ENCODE assay signal across 33 mouse cellular contexts in genomic region chr6:135299024-135299550, GRCm38 (mm10). TPM values are rescaled to one million over a fixed set of nuclear protein-coding genes. Genes with fewer than 3 reads are reported as not detected.
DNase-seq lines count a peak whose midpoint lies in the region; ATAC-seq and TF ChIP-seq lines count a peak whose summit lies in the region.
"Had no signal": no experiment of that assay in that cellular context is flagged by ENCODE, and none has a peak within 500 bp of the region (broad histone marks: within the 10 kb centered on the region; RNA-seq: fewer than 3 reads in every experiment).

No protein-coding gene starts in this region.

- H3K27me3 ChIP-seq in heart, postnatal 0 days (ENCODE audit: control insufficient read depth, insufficient read depth, low read length) = no peaks in the 10 kb centered on the region
- H3K27me3 ChIP-seq: embryonic facial prominence, embryonic 13.5 days; forebrain, embryonic 12.5 days; forebrain, embryonic 15.5 days; Patski had no signal

- no peak for DNase-seq in heart, postnatal 0 days (ENCODE audit: low spot score)
- no peak for DNase-seq in heart, postnatal 36 days
- DNase-seq in lung, postnatal 10 days = peak; percentile 27
- no peak for DNase-seq in lung, adult 18-20 months
- peak; percentile 66 for DNase-seq in 3T3-L1 (ENCODE audit: low read depth, low spot score)
- DNase-seq in NIH3T3 (ENCODE audit: low read depth) = peak; percentile 34
- no peak for DNase-seq in adrenal gland, adult (ENCODE audit: inconsistent age in 2 of 2, low spot score in 1 of 2)
- DNase-seq: adrenal gland, adult 2 months; adrenal gland, postnatal 14 days; B cell, adult 2 months; cerebellum, adult 11 months; cerebellum, adult 8-10 months; cerebellum, postnatal 10 days; cerebellum, postnatal 36 days; embryo, embryonic 11 days; gastrocnemius, postnatal 25 days; heart, adult 18-20 months; heart, postnatal 4 days had no signal

- no peak overlapping the region for H3K4me3 ChIP-seq in heart, postnatal 0 days (ENCODE audit: low read depth, low read length)
- H3K4me3 ChIP-seq: embryonic facial prominence, embryonic 10.5 days; embryonic facial prominence, embryonic 13.5 days; erythroblast, embryonic 14.5 days; forebrain, embryonic 12.5 days; forebrain, embryonic 15.5 days; heart, embryonic 13.5 days had no signal

- TF ChIP-seq CTCF in heart, postnatal 0 days (IDR thresholded peaks at IDR 0.05; ENCODE audit: low read depth) = no peak

- H3K9ac ChIP-seq in heart, postnatal 0 days (replicated peaks; ENCODE audit: low read depth, low read length) = no peak overlapping the region
- H3K9ac ChIP-seq: embryonic facial prominence, embryonic 13.5 days; forebrain, embryonic 12.5 days; forebrain, embryonic 15.5 days; heart, embryonic 13.5 days; hindbrain, embryonic 14.5 days had no signal

- H3K36me3 ChIP-seq in heart, postnatal 0 days (replicated peaks; ENCODE audit: control insufficient read depth, insufficient read depth, low read length) = no peaks in the 10 kb centered on the region
- H3K36me3 ChIP-seq: embryonic facial prominence, embryonic 10.5 days; embryonic facial prominence, embryonic 13.5 days; forebrain, embryonic 12.5 days; forebrain, embryonic 15.5 days; heart, embryonic 13.5 days had no signal

- no peaks in the 10 kb centered on the region for H3K9me3 ChIP-seq in heart, postnatal 0 days (replicated peaks; ENCODE audit: control insufficient read depth, low read length)
- H3K9me3 ChIP-seq: embryonic facial prominence, embryonic 10.5 days; embryonic facial prominence, embryonic 13.5 days; forebrain, embryonic 12.5 days; forebrain, embryonic 15.5 days; heart, embryonic 13.5 days had no signal

- 60% methylated on average over 7 of the region's 7 CpGs for WGBS in heart, postnatal 0 days

- no peak overlapping the region for H3K4me2 ChIP-seq in heart, postnatal 0 days (ENCODE audit: low read depth, low read length)
- H3K4me2 ChIP-seq: embryonic facial prominence, embryonic 13.5 days; forebrain, embryonic 12.5 days; forebrain, embryonic 15.5 days; heart, embryonic 13.5 days; hindbrain, embryonic 14.5 days had no signal

- no peak for TF ChIP-seq EP300 in heart, postnatal 0 days (IDR thresholded peaks at IDR 0.05; ENCODE audit: low read depth)

- ATAC-seq in heart, postnatal 0 days (ENCODE audit: insufficient read depth, low read depth) = peak; percentile 8; the same call in 1 of the 2 replicates
- no peak for ATAC-seq in megakaryocyte, adult 5-6 weeks (ENCODE audit: poor library complexity, severe bottlenecking)
- ATAC-seq: forebrain, embryonic 15.5 days; hindbrain, postnatal 0 days; inflammation-experienced regulatory T-cells, adult 6 months; intestine, embryonic 16.5 days; Patski had no signal

- H3K4me1 ChIP-seq in heart, postnatal 0 days (ENCODE audit: control insufficient read depth, insufficient read depth) = peaks cover 3% of the 10 kb centered on the region; the same call in 1 of the 2 replicates
- H3K4me1 ChIP-seq: forebrain, embryonic 12.5 days had no signal

- no peak overlapping the region for H3K27ac ChIP-seq in heart, postnatal 0 days (ENCODE audit: low read depth)
- H3K27ac ChIP-seq: embryonic facial prominence, embryonic 10.5 days; embryonic facial prominence, embryonic 13.5 days; forebrain, embryonic 12.5 days; forebrain, embryonic 15.5 days; heart, embryonic 13.5 days; hindbrain, embryonic 14.5 days; hindbrain, postnatal 0 days had no signal

- intact Hi-C loops in heart, postnatal 36 days (cut with DNase I) = loop anchor here (5.0 kb wide), 1 partner anchor 78 kb away; no protein-coding TSS in a partner anchor

RNA-seq across cellular contexts. Expression of gene Pbp2, which starts 11.1 kb away (rescaled TPM):
- total RNA-seq in heart, postnatal 0 days (2014; rRNA removed; ENCODE audit: low replicate concordance) = not detected in 2 replicates
- not detected in 2 replicates for polyA plus RNA-seq in heart, postnatal 0 days (2015; fragmentation: Nextera tagmentation; extraction: Ambion mirVana)
- not detected for total RNA-seq in heart, postnatal 36 days (2021)
- not detected in 2 replicates for total RNA-seq in megakaryocyte, adult 5-6 weeks (2015)
- total RNA-seq in megakaryocyte, adult 5-6 weeks (2017) = not detected in 2 replicates
- total RNA-seq: adrenal gland, adult 2 months; adrenal gland, postnatal 14 days; adrenal gland, postnatal 4 days; gastrocnemius, adult 8-10 months; gastrocnemius, postnatal 25 days; heart, adult 18-20 months; heart, postnatal 4 days had no signal
- polyA plus RNA-seq: adrenal gland, adult 2 months; embryonic facial prominence, embryonic 10.5 days; embryonic facial prominence, embryonic 13.5 days; erythroblast, embryonic 14.5 days; forebrain, embryonic 12.5 days; forebrain, embryonic 15.5 days; heart, embryonic 13.5 days; heart, embryonic 16.5 days; hindbrain, postnatal 0 days; inflammation-experienced regulatory T-cells, adult 6 months; Patski had no signal

RNA-seq across cellular contexts. Expression of gene Gsg1, which starts 44.9 kb away (rescaled TPM):
- 0.19 TPM in 1 of 2 replicates, not detected in the other for total RNA-seq in heart, postnatal 0 days (2014; rRNA removed; ENCODE audit: low replicate concordance)
- 1.1 and 1.3 TPM in 2 replicates for polyA plus RNA-seq in heart, postnatal 0 days (2015; fragmentation: Nextera tagmentation; extraction: Ambion mirVana)
- under 1 TPM; 0.24 to 0.47 TPM for total RNA-seq in heart, postnatal 36 days (2021)
- not detected in 2 replicates for total RNA-seq in megakaryocyte, adult 5-6 weeks (2015)
- 0.44 TPM in 1 of 2 replicates, not detected in the other for total RNA-seq in megakaryocyte, adult 5-6 weeks (2017)
- total RNA-seq: adrenal gland, adult 2 months; adrenal gland, postnatal 14 days; adrenal gland, postnatal 4 days; gastrocnemius, adult 8-10 months; gastrocnemius, postnatal 25 days had no signal
- polyA plus RNA-seq: erythroblast, embryonic 14.5 days; inflammation-experienced regulatory T-cells, adult 6 months had no signal

Comparison
In these comparisons a context has a peak if more than half of its experiments do, and no peak if none do; other contexts are left out.
1. DNase-seq: peak in lung, postnatal 10 days (single experiment), 3T3-L1 (single experiment) and NIH3T3 (single experiment); none in heart, postnatal 0 days (single experiment), heart, postnatal 36 days (0 of 2), lung, adult 18-20 months (0 of 2) and adrenal gland, adult (0 of 2).